Mouse (Mus musculus) liver, embryonic 11.5 days (tissue): Measurements from ENCODE around the gene Phospho1. TPM values are rescaled to one million over a fixed set of nuclear protein-coding genes. Genes with fewer than 3 reads are reported as not detected.

ENCODE experiments used
- ATAC-seq: fragments of 200-750 bp; cut with Nextera tagmentation; replicated peaks from 2 replicates; pipeline ENCODE4 v1.8.0; 2017; ENCODE audit warnings: moderate number of reproducible peaks, mild to moderate bottlenecking, moderate TSS enrichment, moderate library complexity; ENCODE audit not compliant: low FRiP score
- DNase-seq: peaks from one replicate; pipeline ENCODE4 v3.0.0-alpha.2; 2017; ENCODE audit warnings: low spot score
- H3K27ac ChIP-seq: fragments of 300-500 bp; sonication (generic); 2 replicates; pipeline ENCODE4 v1.5.1; 2014; ENCODE audit warnings: mild to moderate bottlenecking, low read depth, low read length, control low read depth
- H3K27me3 ChIP-seq: fragments of 300-500 bp; sonication (generic); replicated peaks from 2 replicates; pipeline ENCODE4 v1.6.1; 2014; ENCODE audit warnings: low read length, mixed read lengths; ENCODE audit not compliant: control insufficient read depth, insufficient read depth
- H3K36me3 ChIP-seq: fragments of 300-500 bp; sonication (generic); 2 replicates; pipeline ENCODE4 v1.6.1; 2014; ENCODE audit warnings: mild to moderate bottlenecking, low read length, moderate library complexity, mixed read lengths; ENCODE audit not compliant: control insufficient read depth, insufficient read depth
- H3K4me1 ChIP-seq: fragments of 300-500 bp; sonication (generic); replicated peaks from 2 replicates; pipeline ENCODE4 v1.6.1; 2014; ENCODE audit warnings: low read length, mixed read lengths; ENCODE audit not compliant: control insufficient read depth, insufficient read depth
- H3K4me2 ChIP-seq: fragments of 300-500 bp; sonication (generic); 2 replicates; pipeline ENCODE4 v1.6.1; 2014; ENCODE audit warnings: mild to moderate bottlenecking, control low read depth, moderate library complexity
- H3K4me3 ChIP-seq: fragments of 300-500 bp; sonication (generic); 2 replicates; pipeline ENCODE4 v1.5.1; 2014; ENCODE audit warnings: low read depth, low read length, control low read depth
- H3K9ac ChIP-seq: fragments of 300-500 bp; sonication (generic); 2 replicates; pipeline ENCODE4 v1.6.1; 2014; ENCODE audit warnings: low read depth, low read length, control low read depth
- H3K9me3 ChIP-seq: fragments of 300-500 bp; sonication (generic); 2 replicates; pipeline ENCODE4 v1.6.1; 2016; ENCODE audit warnings: low read length, inconsistent platforms, mixed read lengths; ENCODE audit not compliant: control insufficient read depth
- WGBS: fragments of 180-500 bp; shearing (Covaris S2); extraction: QIAGEN DNeasy Blood & Tissue Kit; methylation state at CpG from one replicate; pipeline ENCODE4 v1.1.7; 2014; 5-methylcytosine and 5-hydroxymethylcytosine counted together
- polyA plus RNA-seq: library from polyadenylated mRNA; unstranded; fragments of >200 nt; fragmentation: Nextera tagmentation; extraction: Ambion mirVana; gene quantifications from 2 replicates; pipeline ENCODE4 v1.2.1, GENCODE M21; 2014

The Phospho1 gene
- polyA plus RNA-seq, 1 experiment from 2014 or later: 0.74 TPM

GRCm38 (mm10) chr11:95819138-95819537 lies 5.2 kb upstream of the Phospho1 start:
- H3K9ac ChIP-seq: no peak overlapping the region
- WGBS: 81% methylated on average over 8 of the region's 8 CpGs
- no peak for ATAC-seq

GRCm38 (mm10) chr11:95821511-95821910 lies 2.8 kb upstream of the Phospho1 start:
- H3K9ac ChIP-seq: no peak overlapping the region
- H3K27ac ChIP-seq: no peak overlapping the region
- no peaks in the 10 kb centered on the region for H3K9me3 ChIP-seq
- H3K4me3 ChIP-seq: no peak overlapping the region
- DNase-seq (no peak), ATAC-seq (no peak)
- H3K36me3 ChIP-seq: no peaks in the 10 kb centered on the region
- peaks cover 13% of the 10 kb centered on the region for H3K27me3 ChIP-seq
- peaks cover 13% of the 10 kb centered on the region for H3K4me1 ChIP-seq
- WGBS: 85% methylated on average over 3 of the region's 3 CpGs
- H3K4me2 ChIP-seq: no peak overlapping the region

More at GRCm38 (mm10) chr11:95819138-95819537, 5.2 kb upstream of the Phospho1 start:
- DNase-seq: no peak
- H3K27ac ChIP-seq: no peak overlapping the region
- 0 out of 2 replicates have a peak, but pooled peaks cover 2% of the 10 kb centered on the region for H3K27me3 ChIP-seq
- no peaks in the 10 kb centered on the region for H3K36me3 ChIP-seq
- H3K4me2 ChIP-seq: no peak overlapping the region
- 0 out of 2 replicates have a peak, but pooled peaks cover 5% of the 10 kb centered on the region for H3K4me1 ChIP-seq
- H3K9me3 ChIP-seq: no peaks in the 10 kb centered on the region
- H3K4me3 ChIP-seq: no peak overlapping the region

GRCm38 (mm10) chr11:95822437-95822836 lies 1.9 kb upstream of the Phospho1 start:
- DNase-seq (no peak), ATAC-seq (no peak)
- H3K9ac ChIP-seq: no peak overlapping the region
- H3K4me3 ChIP-seq: no peak overlapping the region
- WGBS: 92% methylated on average over 4 of the region's 4 CpGs
- no peaks in the 10 kb centered on the region for H3K36me3 ChIP-seq
- H3K27ac ChIP-seq: no peak overlapping the region
- no peak overlapping the region for H3K4me2 ChIP-seq
- peaks cover 20% of the 10 kb centered on the region for H3K4me1 ChIP-seq
- H3K27me3 ChIP-seq: peaks cover 13% of the 10 kb centered on the region
- H3K9me3 ChIP-seq: no peaks in the 10 kb centered on the region

- peak overlapping the region; percentile 84 for H3K9ac ChIP-seq
- DNase-seq: peak; percentile 46
- no peaks in the 10 kb centered on the region for H3K9me3 ChIP-seq
- H3K27ac ChIP-seq: no peak overlapping the region
- H3K27me3 ChIP-seq: peaks cover 27% of the 10 kb centered on the region
- ATAC-seq: no peak; the same call in 1 of the 2 replicates
- peaks cover 23% of the 10 kb centered on the region for H3K4me1 ChIP-seq
- H3K4me3 ChIP-seq: peak overlapping the region; percentile 64
- 5% methylated on average over 11 of the region's 11 CpGs for WGBS
- no peaks in the 10 kb centered on the region for H3K36me3 ChIP-seq
- H3K4me2 ChIP-seq: peak overlapping the region; percentile 99
Measured at GRCm38 (mm10) chr11:95824877-95825243, 561 bp downstream of the Phospho1 start.

GRCm38 (mm10) chr11:95825625-95826024 lies 1.3 kb downstream of the Phospho1 start:
- peaks cover 34% of the 10 kb centered on the region for H3K27me3 ChIP-seq
- H3K9me3 ChIP-seq: no peaks in the 10 kb centered on the region
- H3K9ac ChIP-seq: no peak overlapping the region
- H3K27ac ChIP-seq: no peak overlapping the region
- peaks cover 28% of the 10 kb centered on the region for H3K4me1 ChIP-seq
- H3K4me2 ChIP-seq: no peak overlapping the region
- H3K36me3 ChIP-seq: no peaks in the 10 kb centered on the region
- no peak for ATAC-seq
- DNase-seq: no peak
- 47% methylated on average over 3 of the region's 3 CpGs for WGBS
- no peak overlapping the region for H3K4me3 ChIP-seq

GRCm38 (mm10) chr11:95826317-95827167 lies 2.2 kb downstream of the Phospho1 start:
- Histone ChIP-seq H3K36me3 (no peaks in the 10 kb centered on the region), H3K4me2 (no peak overlapping the region), H3K27ac (no peak overlapping the region), H3K9me3 (no peaks in the 10 kb centered on the region), H3K9ac (no peak overlapping the region), H3K27me3 (peaks cover 44% of the 10 kb centered on the region), H3K4me1 (peaks cover 36% of the 10 kb centered on the region), H3K4me3 (no peak overlapping the region)
- no peak for DNase-seq
- ATAC-seq: no peak
- 52% methylated on average over 6 of the region's 6 CpGs for WGBS

DNA sequence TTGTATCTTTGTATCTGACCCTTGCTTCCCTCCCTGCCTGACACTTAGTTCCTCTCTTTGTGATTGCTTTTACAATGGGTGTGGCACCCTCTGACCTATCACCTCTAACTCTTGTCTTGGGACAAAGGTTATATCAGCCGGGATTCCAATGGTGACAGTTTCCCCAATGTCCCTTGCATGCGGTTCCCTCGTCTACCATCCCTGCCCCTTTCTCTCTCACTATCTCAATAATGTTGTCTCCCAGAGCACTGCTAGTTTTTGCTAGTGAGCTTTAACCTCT lies 2.8 kb downstream of the Phospho1 start:
- H3K4me2 ChIP-seq: no peak overlapping the region
- no peak overlapping the region for H3K27ac ChIP-seq
- peaks cover 36% of the 10 kb centered on the region for H3K4me1 ChIP-seq
- no peak overlapping the region for H3K9ac ChIP-seq
- no peaks in the 10 kb centered on the region for H3K36me3 ChIP-seq
- ATAC-seq (no peak), DNase-seq (no peak)
- peaks cover 47% of the 10 kb centered on the region for H3K27me3 ChIP-seq
- no peak overlapping the region for H3K4me3 ChIP-seq
- WGBS: 21% methylated on average over 3 of the region's 3 CpGs
- no peaks in the 10 kb centered on the region for H3K9me3 ChIP-seq

DNA sequence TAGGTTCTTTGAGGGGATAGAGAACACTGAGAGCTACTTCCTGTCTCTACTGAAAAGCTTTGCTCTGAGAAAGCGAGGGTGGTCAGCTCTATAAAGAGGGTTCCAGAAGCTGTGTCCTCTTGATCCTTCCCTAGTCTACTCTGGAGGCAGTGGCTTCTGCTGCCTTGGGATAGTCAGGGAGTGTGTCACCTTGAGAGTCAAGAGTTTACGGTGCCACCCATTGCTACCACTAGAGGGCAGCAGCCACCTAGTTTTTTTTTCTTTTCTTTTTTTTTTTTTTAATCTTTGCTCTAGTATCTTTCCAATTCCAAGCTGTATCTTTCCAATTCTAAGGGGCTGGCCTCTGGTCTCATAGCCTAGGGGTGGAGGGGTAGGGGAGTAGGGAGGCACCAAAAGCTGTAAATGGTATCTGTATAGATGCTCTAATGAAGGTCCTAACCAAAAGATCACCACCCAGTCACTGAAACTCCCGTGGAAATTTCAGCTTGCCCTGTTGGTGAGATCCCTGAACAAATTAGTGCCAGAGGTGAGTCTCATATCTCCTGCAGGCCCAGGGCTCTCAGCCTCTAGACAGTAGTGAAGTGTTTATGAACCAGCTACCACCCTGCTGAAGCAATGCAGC lies 3.3 kb downstream of the Phospho1 start:
- 17% methylated on average over 3 of the region's 3 CpGs for WGBS
- Histone ChIP-seq H3K27ac (no peak overlapping the region), H3K4me1 (peaks cover 36% of the 10 kb centered on the region), H3K9ac (no peak overlapping the region), H3K9me3 (no peaks in the 10 kb centered on the region), H3K27me3 (peaks cover 52% of the 10 kb centered on the region), H3K4me3 (no peak overlapping the region), H3K36me3 (no peaks in the 10 kb centered on the region), H3K4me2 (no peak overlapping the region)
- ATAC-seq: no peak
- peak; percentile 61 for DNase-seq
